Mouse (Mus musculus): ENCODE data around the gene Fam222a. TPM values are rescaled to one million over a fixed set of nuclear protein-coding genes. Genes with fewer than 3 reads are reported as not detected.

Gene Fam222a
- polyA plus RNA-seq, 1 experiment = 2.3 TPM

GRCm38 (mm10) chr5:114608516-114608915 lies 40.7 kb downstream of the Fam222a start:
- no peak for TF ChIP-seq GATA1 (IDR thresholded peaks at IDR 0.05; ENCODE audit: low read length)

GRCm38 (mm10) chr5:114611256-114611655 lies 43.4 kb downstream of the Fam222a start:
- no peak for TF ChIP-seq GATA1 (IDR thresholded peaks at IDR 0.05; ENCODE audit: low read length)

GRCm38 (mm10) chr5:114611968-114612608 lies 44.3 kb downstream of the Fam222a start:
- no peak for TF ChIP-seq GATA1 (IDR thresholded peaks at IDR 0.05; ENCODE audit: low read length)

- no peak for TF ChIP-seq GATA1 (IDR thresholded peaks at IDR 0.05; ENCODE audit: low read length)
Observed at GRCm38 (mm10) chr5:114614863-114615262, 47.0 kb downstream of the Fam222a start.

- no peak for TF ChIP-seq GATA1 (IDR thresholded peaks at IDR 0.05; ENCODE audit: low read length)
Observed at GRCm38 (mm10) chr5:114616336-114617061, 48.7 kb downstream of the Fam222a start.

GRCm38 (mm10) chr5:114617809-114618208 lies 50.0 kb downstream of the Fam222a start:
- TF ChIP-seq GATA1 (IDR thresholded peaks at IDR 0.05; ENCODE audit: low read length) = no peak

- TF ChIP-seq GATA1 (IDR thresholded peaks at IDR 0.05; ENCODE audit: low read length) = no peak
Observed at GRCm38 (mm10) chr5:114618851-114619250, 51.0 kb downstream of the Fam222a start.

GRCm38 (mm10) chr5:114620305-114620704 lies 52.5 kb downstream of the Fam222a start:
- TF ChIP-seq GATA1 (IDR thresholded peaks at IDR 0.05; ENCODE audit: low read length) = no peak

GRCm38 (mm10) chr5:114625590-114625989 lies 57.8 kb downstream of the Fam222a start:
- TF ChIP-seq GATA1 (IDR thresholded peaks at IDR 0.05; ENCODE audit: low read length) = no peak

GRCm38 (mm10) chr5:114631336-114631735 lies 63.5 kb downstream of the Fam222a start:
- no peak for TF ChIP-seq GATA1 (IDR thresholded peaks at IDR 0.05; ENCODE audit: low read length)

GRCm38 (mm10) chr5:114636091-114636490 lies 68.3 kb downstream of the Fam222a start:
- no peak for TF ChIP-seq GATA1 (IDR thresholded peaks at IDR 0.05; ENCODE audit: low read length)

GRCm38 (mm10) chr5:114638769-114639644 lies 71.2 kb downstream of the Fam222a start:
- TF ChIP-seq GATA1 (IDR thresholded peaks at IDR 0.05; ENCODE audit: low read length) = no peak

- no peak for TF ChIP-seq GATA1 (IDR thresholded peaks at IDR 0.05; ENCODE audit: low read length)
Observed at GRCm38 (mm10) chr5:114639645-114639957, 71.8 kb downstream of the Fam222a start.

GRCm38 (mm10) chr5:114640809-114641208 lies 73.0 kb downstream of the Fam222a start:
- no peak for TF ChIP-seq GATA1 (IDR thresholded peaks at IDR 0.05; ENCODE audit: low read length)

- no peak for TF ChIP-seq GATA1 (IDR thresholded peaks at IDR 0.05; ENCODE audit: low read length)
Observed at GRCm38 (mm10) chr5:114644918-114645317, 77.1 kb downstream of the Fam222a start.

GRCm38 (mm10) chr5:114645916-114646315 lies 78.1 kb downstream of the Fam222a start:
- TF ChIP-seq GATA1 (IDR thresholded peaks at IDR 0.05; ENCODE audit: low read length) = no peak
